Mouse (Mus musculus): ENCODE results near the gene Bmpr1b. TPM values are rescaled to one million over a fixed set of nuclear protein-coding genes. Genes with fewer than 3 reads are reported as not detected.

The Bmpr1b gene
- polyA plus RNA-seq, 1 experiment from 2014 or later, result 0.09 TPM

GRCm38 (mm10) chr3:141818615-141819312, 350.5 kb downstream of the Bmpr1b start:
- Histone ChIP-seq H3K27me3 (ENCODE audit: control insufficient read depth, insufficient read depth, low read depth, low read length) (no peaks in the 10 kb centered on the region), H3K27ac (ENCODE audit: low read length) (no peak overlapping the region)
- WGBS (ENCODE audit: insufficient replicate concordance), result 36% methylated on average over 3 of the region's 3 CpGs

GRCm38 (mm10) chr3:141814776-141815175, 354.4 kb downstream of the Bmpr1b start:
- no peaks in the 10 kb centered on the region for H3K27me3 ChIP-seq (ENCODE audit: control insufficient read depth, insufficient read depth, low read depth, low read length)

More at GRCm38 (mm10) chr3:141818615-141819312, 350.5 kb downstream of the Bmpr1b start:
- H3K4me3 ChIP-seq (ENCODE audit: low read depth, low read length), result no peak overlapping the region
- H3K36me3 ChIP-seq (ENCODE audit: control insufficient read depth, insufficient read depth), result no peaks in the 10 kb centered on the region
- no peak overlapping the region for H3K4me2 ChIP-seq (ENCODE audit: low read depth, low read length)
- ATAC-seq (ENCODE audit: low read depth), result no peak
- no peaks in the 10 kb centered on the region for H3K9me3 ChIP-seq (replicated peaks; ENCODE audit: control insufficient read depth, low read length)
- H3K9ac ChIP-seq (ENCODE audit: low read depth, low read length), result no peak overlapping the region
- H3K4me1 ChIP-seq (ENCODE audit: control insufficient read depth, low read depth, low read length), result no peaks in the 10 kb centered on the region

GRCm38 (mm10) chr3:141811348-141811747, 357.9 kb downstream of the Bmpr1b start:
- no peak for ATAC-seq (ENCODE audit: low read depth)
- Histone ChIP-seq H3K4me1 (ENCODE audit: control insufficient read depth, low read depth, low read length) (no peaks in the 10 kb centered on the region), H3K4me2 (ENCODE audit: low read depth, low read length) (no peak overlapping the region), H3K4me3 (ENCODE audit: low read depth, low read length) (no peak overlapping the region), H3K36me3 (ENCODE audit: control insufficient read depth, insufficient read depth) (no peaks in the 10 kb centered on the region), H3K9me3 (replicated peaks; ENCODE audit: control insufficient read depth, low read length) (no peaks in the 10 kb centered on the region), H3K27me3 (ENCODE audit: control insufficient read depth, insufficient read depth, low read depth, low read length) (no peaks in the 10 kb centered on the region), H3K27ac (ENCODE audit: low read length) (no peak overlapping the region), H3K9ac (ENCODE audit: low read depth, low read length) (no peak overlapping the region)
- WGBS (ENCODE audit: insufficient replicate concordance), result 27% methylated on average over 2 of the region's 2 CpGs

More at GRCm38 (mm10) chr3:141814776-141815175, 354.4 kb downstream of the Bmpr1b start:
- no peaks in the 10 kb centered on the region for H3K9me3 ChIP-seq (replicated peaks; ENCODE audit: control insufficient read depth, low read length)
- H3K9ac ChIP-seq (ENCODE audit: low read depth, low read length), result no peak overlapping the region
- no peaks in the 10 kb centered on the region for H3K36me3 ChIP-seq (ENCODE audit: control insufficient read depth, insufficient read depth)
- 61% methylated on average over 1 of the region's 1 CpGs for WGBS (ENCODE audit: insufficient replicate concordance)
- ATAC-seq (ENCODE audit: low read depth), result no peak
- H3K4me3 ChIP-seq (ENCODE audit: low read depth, low read length), result no peak overlapping the region
- no peaks in the 10 kb centered on the region for H3K4me1 ChIP-seq (ENCODE audit: control insufficient read depth, low read depth, low read length)
- H3K4me2 ChIP-seq (ENCODE audit: low read depth, low read length), result no peak overlapping the region
- no peak overlapping the region for H3K27ac ChIP-seq (ENCODE audit: low read length)

GRCm38 (mm10) chr3:141810944-141811343, 358.3 kb downstream of the Bmpr1b start:
- Histone ChIP-seq H3K27me3 (ENCODE audit: control insufficient read depth, insufficient read depth, low read depth, low read length) (no peaks in the 10 kb centered on the region), H3K27ac (ENCODE audit: low read length) (no peak overlapping the region), H3K4me2 (ENCODE audit: low read depth, low read length) (no peak overlapping the region), H3K9me3 (replicated peaks; ENCODE audit: control insufficient read depth, low read length) (no peaks in the 10 kb centered on the region), H3K36me3 (ENCODE audit: control insufficient read depth, insufficient read depth) (no peaks in the 10 kb centered on the region), H3K4me3 (ENCODE audit: low read depth, low read length) (no peak overlapping the region), H3K9ac (ENCODE audit: low read depth, low read length) (no peak overlapping the region), H3K4me1 (ENCODE audit: control insufficient read depth, low read depth, low read length) (no peaks in the 10 kb centered on the region)
- 51% methylated on average over 7 of the region's 7 CpGs for WGBS (ENCODE audit: insufficient replicate concordance)
- ATAC-seq (ENCODE audit: low read depth), result no peak

GRCm38 (mm10) chr3:141809581-141809980, 359.6 kb downstream of the Bmpr1b start:
- 42% methylated on average over 3 of the region's 3 CpGs for WGBS (ENCODE audit: insufficient replicate concordance)
- no peak for ATAC-seq (ENCODE audit: low read depth)
- H3K4me3 ChIP-seq (ENCODE audit: low read depth, low read length), result no peak overlapping the region

GRCm38 (mm10) chr3:141804133-141804532, 365.1 kb downstream of the Bmpr1b start:
- Histone ChIP-seq H3K4me3 (ENCODE audit: low read depth, low read length) (no peak overlapping the region), H3K27ac (ENCODE audit: low read length) (no peak overlapping the region), H3K4me1 (ENCODE audit: control insufficient read depth, low read depth, low read length) (no peaks in the 10 kb centered on the region), H3K4me2 (ENCODE audit: low read depth, low read length) (no peak overlapping the region), H3K36me3 (ENCODE audit: control insufficient read depth, insufficient read depth) (no peaks in the 10 kb centered on the region), H3K9ac (ENCODE audit: low read depth, low read length) (no peak overlapping the region), H3K9me3 (replicated peaks; ENCODE audit: control insufficient read depth, low read length) (no peaks in the 10 kb centered on the region), H3K27me3 (ENCODE audit: control insufficient read depth, insufficient read depth, low read depth, low read length) (no peaks in the 10 kb centered on the region)
- no peak for ATAC-seq (ENCODE audit: low read depth)
- WGBS (ENCODE audit: insufficient replicate concordance), result 59% methylated on average over 5 of the region's 5 CpGs

More at GRCm38 (mm10) chr3:141809581-141809980, 359.6 kb downstream of the Bmpr1b start:
- Histone ChIP-seq H3K9ac (ENCODE audit: low read depth, low read length) (no peak overlapping the region), H3K27me3 (ENCODE audit: control insufficient read depth, insufficient read depth, low read depth, low read length) (no peaks in the 10 kb centered on the region), H3K36me3 (ENCODE audit: control insufficient read depth, insufficient read depth) (no peaks in the 10 kb centered on the region), H3K4me2 (ENCODE audit: low read depth, low read length) (no peak overlapping the region), H3K4me1 (ENCODE audit: control insufficient read depth, low read depth, low read length) (no peaks in the 10 kb centered on the region), H3K27ac (ENCODE audit: low read length) (no peak overlapping the region), H3K9me3 (replicated peaks; ENCODE audit: control insufficient read depth, low read length) (no peaks in the 10 kb centered on the region)

- H3K4me3 ChIP-seq (ENCODE audit: low read depth, low read length), result no peak overlapping the region
- H3K9me3 ChIP-seq (replicated peaks; ENCODE audit: control insufficient read depth, low read length), result no peaks in the 10 kb centered on the region
- no peak for ATAC-seq (ENCODE audit: low read depth)
- no peaks in the 10 kb centered on the region for H3K27me3 ChIP-seq (ENCODE audit: control insufficient read depth, insufficient read depth, low read depth, low read length)
- WGBS (ENCODE audit: insufficient replicate concordance), result 34% methylated on average over 1 of the region's 1 CpGs
- no peak overlapping the region for H3K27ac ChIP-seq (ENCODE audit: low read length)
- H3K9ac ChIP-seq (ENCODE audit: low read depth, low read length), result no peak overlapping the region
- no peaks in the 10 kb centered on the region for H3K36me3 ChIP-seq (ENCODE audit: control insufficient read depth, insufficient read depth)
- H3K4me2 ChIP-seq (ENCODE audit: low read depth, low read length), result no peak overlapping the region
- H3K4me1 ChIP-seq (ENCODE audit: control insufficient read depth, low read depth, low read length), result no peaks in the 10 kb centered on the region
These were observed 371.4 kb downstream of the Bmpr1b start for GRCm38 (mm10) chr3:141797789-141798188.

GRCm38 (mm10) chr3:141797372-141797771, 371.9 kb downstream of the Bmpr1b start:
- Histone ChIP-seq H3K4me3 (ENCODE audit: low read depth, low read length) (no peak overlapping the region), H3K4me1 (ENCODE audit: control insufficient read depth, low read depth, low read length) (no peaks in the 10 kb centered on the region), H3K27ac (ENCODE audit: low read length) (no peak overlapping the region), H3K27me3 (ENCODE audit: control insufficient read depth, insufficient read depth, low read depth, low read length) (no peaks in the 10 kb centered on the region), H3K36me3 (ENCODE audit: control insufficient read depth, insufficient read depth) (no peaks in the 10 kb centered on the region), H3K4me2 (ENCODE audit: low read depth, low read length) (no peak overlapping the region), H3K9me3 (replicated peaks; ENCODE audit: control insufficient read depth, low read length) (no peaks in the 10 kb centered on the region), H3K9ac (ENCODE audit: low read depth, low read length) (no peak overlapping the region)
- no peak for ATAC-seq (ENCODE audit: low read depth)

GRCm38 (mm10) chr3:141794371-141794770, 374.9 kb downstream of the Bmpr1b start:
- no peak overlapping the region for H3K27ac ChIP-seq (ENCODE audit: low read length)
- no peak overlapping the region for H3K9ac ChIP-seq (ENCODE audit: low read depth, low read length)
- WGBS (ENCODE audit: insufficient replicate concordance), result 66% methylated on average over 3 of the region's 3 CpGs
- no peaks in the 10 kb centered on the region for H3K9me3 ChIP-seq (replicated peaks; ENCODE audit: control insufficient read depth, low read length)
- H3K4me3 ChIP-seq (ENCODE audit: low read depth, low read length), result no peak overlapping the region
- H3K36me3 ChIP-seq (ENCODE audit: control insufficient read depth, insufficient read depth), result no peaks in the 10 kb centered on the region
- no peak overlapping the region for H3K4me2 ChIP-seq (ENCODE audit: low read depth, low read length)
- no peaks in the 10 kb centered on the region for H3K4me1 ChIP-seq (ENCODE audit: control insufficient read depth, low read depth, low read length)
- H3K27me3 ChIP-seq (ENCODE audit: control insufficient read depth, insufficient read depth, low read depth, low read length), result no peaks in the 10 kb centered on the region
- ATAC-seq (ENCODE audit: low read depth), result no peak
